Comparison of ENCODE assay signal across 21 mouse cellular contexts in genomic region chr4:135838925-135839292, GRCm38 (mm10). TPM values are rescaled to one million over a fixed set of nuclear protein-coding genes. Genes with fewer than 3 reads are reported as not detected.
DNase-seq lines count a peak whose midpoint lies in the region; ATAC-seq and TF ChIP-seq lines count a peak whose summit lies in the region.
"Had no signal": no experiment of that assay in that cellular context is flagged by ENCODE, and none has a peak within 500 bp of the region (broad histone marks: within the 10 kb centered on the region; RNA-seq: fewer than 3 reads in every experiment).

No protein-coding gene starts in this region.

- no peak for TF ChIP-seq POLR2A in thymus, adult 2 months (IDR thresholded peaks at IDR 0.05; ENCODE audit: control insufficient read depth, extremely low read depth, insufficient read depth, low read length, poor library complexity)

- TF ChIP-seq CTCF in thymus, adult 2 months (IDR thresholded peaks at IDR 0.05; ENCODE audit: borderline replicate concordance, control insufficient read depth, extremely low read depth, insufficient read depth, low read length, poor library complexity) = no peak

- H3K4me2 ChIP-seq in heart, embryonic 12.5 days = no peak overlapping the region
- H3K4me2 ChIP-seq: hindbrain, embryonic 12.5 days; midbrain, embryonic 12.5 days; neural tube, embryonic 15.5 days had no signal

- intact Hi-C loops in heart, postnatal 25 days (cut with DNase I) = loop anchor here (5.0 kb wide), 1 partner anchor 37 kb away; no protein-coding TSS in a partner anchor

- H3K9me3 ChIP-seq in heart, embryonic 12.5 days (replicated peaks) = 0 out of 2 replicates have a peak, but pooled peaks cover 6% of the 10 kb centered on the region
- H3K9me3 ChIP-seq: hindbrain, embryonic 12.5 days; midbrain, embryonic 12.5 days; neural tube, embryonic 15.5 days had no signal

- DNase-seq in adrenal gland, postnatal 14 days = peak; percentile 16
- no peak for DNase-seq in adrenal gland, postnatal 36 days
- peak; percentile 51 to 56 for DNase-seq in heart, adult 18-20 months
- DNase-seq in heart, postnatal 25 days (ENCODE audit: low spot score) = no peak
- DNase-seq in heart, postnatal 4 days = peak; percentile 17
- no peak for DNase-seq in thymus, adult 2 months
- DNase-seq: adrenal gland, adult 8-10 months; cerebellum, adult 9-10 months; forebrain, postnatal 0 days; kidney, postnatal 25 days; lung, postnatal 10 days; right cerebral cortex, postnatal 14 days; thymus, adult 18-20 months had no signal

- no peak for ATAC-seq in heart, embryonic 12.5 days (ENCODE audit: insufficient number of reproducible peaks, low FRiP score)
- ATAC-seq in megakaryocyte-erythroid progenitor cell, adult 5-6 weeks (replicated peaks; ENCODE audit: low FRiP score, low TSS enrichment, poor library complexity, severe bottlenecking) = no peak
- ATAC-seq: activated CD4-positive, CD25-positive, alpha-beta regulatory T cell, adult 4 months; forebrain, postnatal 0 days; intestine, postnatal 0 days had no signal

- H3K4me1 ChIP-seq in heart, embryonic 12.5 days (replicated peaks) = peaks cover 23% of the 10 kb centered on the region
- H3K4me1 ChIP-seq in thymus, adult 2 months (replicated peaks; ENCODE audit: control insufficient read depth, insufficient read depth, low read length) = no peaks in the 10 kb centered on the region

- H3K9ac ChIP-seq in heart, embryonic 12.5 days = no peak overlapping the region; the same call in 1 of the 2 replicates
- H3K9ac ChIP-seq: forebrain, postnatal 0 days; hindbrain, embryonic 12.5 days; midbrain, embryonic 12.5 days; neural tube, embryonic 15.5 days had no signal

- no peaks in the 10 kb centered on the region for H3K36me3 ChIP-seq in heart, embryonic 12.5 days
- H3K36me3 ChIP-seq in thymus, adult 2 months (ENCODE audit: control insufficient read depth, insufficient read depth, low read length) = no peaks in the 10 kb centered on the region
- H3K36me3 ChIP-seq: hindbrain, embryonic 12.5 days; midbrain, embryonic 12.5 days; neural tube, embryonic 15.5 days had no signal

- no peak overlapping the region for H3K4me3 ChIP-seq in heart, embryonic 12.5 days
- H3K4me3 ChIP-seq in thymus, adult 2 months (ENCODE audit: control insufficient read depth, insufficient read depth, low read length) = no peak overlapping the region
- H3K4me3 ChIP-seq: hindbrain, embryonic 12.5 days; layer of hippocampus, adult 2 months; midbrain, embryonic 12.5 days; neural tube, embryonic 15.5 days had no signal

- WGBS in heart, embryonic 12.5 days = 66% methylated on average over 3 of the region's 3 CpGs
- 85% methylated on average over 3 of the region's 3 CpGs for WGBS in thymus, adult 2 months

- peak overlapping the region; percentile 85 for H3K27ac ChIP-seq in heart, embryonic 12.5 days (ENCODE audit: poor library complexity, severe bottlenecking)
- no peak overlapping the region for H3K27ac ChIP-seq in thymus, adult 2 months (ENCODE audit: control insufficient read depth, insufficient read depth, low read length)
- H3K27ac ChIP-seq: hindbrain, embryonic 12.5 days; layer of hippocampus, adult 2 months; midbrain, embryonic 12.5 days; neural tube, embryonic 15.5 days had no signal

- H3K27me3 ChIP-seq in heart, embryonic 12.5 days (replicated peaks) = no peaks in the 10 kb centered on the region
- no peaks in the 10 kb centered on the region for H3K27me3 ChIP-seq in thymus, adult 2 months (ENCODE audit: control insufficient read depth, insufficient read depth, low read length)
- H3K27me3 ChIP-seq: hindbrain, embryonic 12.5 days; midbrain, embryonic 12.5 days; neural tube, embryonic 15.5 days had no signal

RNA-seq across cellular contexts. Expression of gene Srsf10, which starts 16.6 kb away (rescaled TPM):
- 119 and 125 TPM in 2 replicates for total RNA-seq in adrenal gland, postnatal 14 days (2021)
- 100 to 1,000 TPM in 1 of 2 experiments, 10 to 100 TPM in 1; 82.3 to 120 TPM for total RNA-seq in adrenal gland, postnatal 36 days (2021)
- total RNA-seq in heart, adult 18-20 months (2021) = 10 to 100 TPM; 40.6 to 50.5 TPM
- total RNA-seq in heart, postnatal 25 days (2021) = 10 to 100 TPM; 41.7 to 47.7 TPM
- 178 and 189 TPM in 2 replicates for polyA plus RNA-seq in heart, embryonic 12.5 days (2016; fragmentation: Nextera tagmentation; extraction: Ambion mirVana)
- total RNA-seq in heart, postnatal 4 days (2021) = 10 to 100 TPM; 73.8 to 80.5 TPM
- total RNA-seq in megakaryocyte-erythroid progenitor cell, adult 5-6 weeks (2014; fragmentation: Nextera tagmentation) = 272 and 280 TPM in 2 replicates
- 322 and 402 TPM in 2 replicates for total RNA-seq in megakaryocyte-erythroid progenitor cell, adult 5-6 weeks (2017)
- polyA plus RNA-seq in thymus, adult 2 months (2012; rRNA removed) = 194 and 220 TPM in 2 replicates

RNA-seq across cellular contexts. Expression of gene Pnrc2, which starts 34.7 kb away (rescaled TPM):
- total RNA-seq in adrenal gland, postnatal 14 days (2021) = 110 and 149 TPM in 2 replicates
- total RNA-seq in adrenal gland, postnatal 36 days (2021) = 100 to 1,000 TPM; 104 to 111 TPM
- total RNA-seq in heart, adult 18-20 months (2021) = 10 to 100 TPM; 62.7 to 68.0 TPM
- 10 to 100 TPM; 57.7 to 67.0 TPM for total RNA-seq in heart, postnatal 25 days (2021)
- 124 and 131 TPM in 2 replicates for polyA plus RNA-seq in heart, embryonic 12.5 days (2016; fragmentation: Nextera tagmentation; extraction: Ambion mirVana)
- 10 to 100 TPM; 81.7 to 88.6 TPM for total RNA-seq in heart, postnatal 4 days (2021)
- 105 and 128 TPM in 2 replicates for total RNA-seq in megakaryocyte-erythroid progenitor cell, adult 5-6 weeks (2014; fragmentation: Nextera tagmentation)
- total RNA-seq in megakaryocyte-erythroid progenitor cell, adult 5-6 weeks (2017) = 145 and 204 TPM in 2 replicates
- 26.7 and 28.6 TPM in 2 replicates for polyA plus RNA-seq in thymus, adult 2 months (2012; rRNA removed)

RNA-seq across cellular contexts. Expression of gene Cnr2, which starts 56.3 kb away (rescaled TPM):
- total RNA-seq in adrenal gland, postnatal 14 days (2021) = 1.9 and 4.7 TPM in 2 replicates
- total RNA-seq in adrenal gland, postnatal 36 days (2021) = 1 to 10 TPM; 1.3 to 1.6 TPM
- 1 to 10 TPM in 1 of 2 experiments, under 1 TPM in 1; 0.52 to 1.7 TPM for total RNA-seq in heart, adult 18-20 months (2021)
- under 1 TPM; 0.34 to 0.36 TPM for total RNA-seq in heart, postnatal 25 days (2021)
- polyA plus RNA-seq in heart, embryonic 12.5 days (2016; fragmentation: Nextera tagmentation; extraction: Ambion mirVana) = 0.46 and 0.70 TPM in 2 replicates
- total RNA-seq in heart, postnatal 4 days (2021) = under 1 TPM; 0.68 to 0.74 TPM
- 19.4 and 24.3 TPM in 2 replicates for total RNA-seq in megakaryocyte-erythroid progenitor cell, adult 5-6 weeks (2014; fragmentation: Nextera tagmentation)
- 19.4 and 20.1 TPM in 2 replicates for total RNA-seq in megakaryocyte-erythroid progenitor cell, adult 5-6 weeks (2017)
- 9.3 and 9.5 TPM in 2 replicates for polyA plus RNA-seq in thymus, adult 2 months (2012; rRNA removed)

Comparison
In these comparisons a context has a peak if more than half of its experiments do, and no peak if none do; other contexts are left out.
1. DNase-seq: peak in adrenal gland, postnatal 14 days (single experiment), heart, adult 18-20 months (2 of 2) and heart, postnatal 4 days (single experiment); none in adrenal gland, postnatal 36 days (0 of 2), heart, postnatal 25 days (single experiment) and thymus, adult 2 months (single experiment).